Mouse (Mus musculus): Measurements from ENCODE around the gene Olfr1367. TPM values are rescaled to one million over a fixed set of nuclear protein-coding genes. Genes with fewer than 3 reads are reported as not detected.

Olfr1367 gene
- not detected for polyA plus RNA-seq (2017; shearing (Covaris generic))

GRCm38 (mm10) chr13:21346610-21347009, at the start of gene Olfr1367:
Olfr1367 (plus strand) TSS chr13:21346910.

GRCm38 (mm10) chr13:21311926-21312325, 34.8 kb upstream of the Olfr1367 start, which contains the start of gene Gpx6:
Gpx6 (plus strand) TSS chr13:21312125.

GRCm38 (mm10) chr13:21362621-21363248, 16.0 kb downstream of the Olfr1367 start, which contains the start of gene Zscan12:
Zscan12 (plus strand) TSS chr13:21362820.

Other genes with a start within 250 kb of the Olfr1367 start
- not detected for gene Olfr1369-ps1, start 235.4 kb upstream of the Olfr1367 start, polyA plus RNA-seq (2017; shearing (Covaris generic))
- gene Olfr263, start 217.3 kb upstream of the Olfr1367 start, polyA plus RNA-seq (2017; shearing (Covaris generic)) = not detected
- not detected for gene Olfr1368, start 201.0 kb upstream of the Olfr1367 start, polyA plus RNA-seq (2017; shearing (Covaris generic))
- gene Trim27, start 167.5 kb upstream of the Olfr1367 start, polyA plus RNA-seq (2017; shearing (Covaris generic)) = 124 TPM
- gene Gpx5, start 54.2 kb upstream of the Olfr1367 start, polyA plus RNA-seq (2017; shearing (Covaris generic)) = 0.22 TPM
- not detected for gene Gpx6, start 34.8 kb upstream of the Olfr1367 start, polyA plus RNA-seq (2017; shearing (Covaris generic))
- 3.6 TPM for gene Zscan12, start 15.9 kb downstream of the Olfr1367 start, polyA plus RNA-seq (2017; shearing (Covaris generic))
- gene Zkscan3, start 55.8 kb downstream of the Olfr1367 start, polyA plus RNA-seq (2017; shearing (Covaris generic)) = 38.3 TPM
- 0.21 TPM for gene Pgbd1, start 94.1 kb downstream of the Olfr1367 start, polyA plus RNA-seq (2017; shearing (Covaris generic))
- 7.0 TPM for gene Zscan26, start 106.8 kb downstream of the Olfr1367 start, polyA plus RNA-seq (2017; shearing (Covaris generic))
- gene Nkapl, start 121.6 kb downstream of the Olfr1367 start, polyA plus RNA-seq (2017; shearing (Covaris generic)) = not detected
- not detected for gene Zkscan4, start 132.0 kb downstream of the Olfr1367 start, polyA plus RNA-seq (2017; shearing (Covaris generic))
- gene Gm10065, start 132.5 kb downstream of the Olfr1367 start, polyA plus RNA-seq (2017; shearing (Covaris generic)) = not detected
- 0.20 TPM for gene AK157302, start 148.3 kb downstream of the Olfr1367 start, polyA plus RNA-seq (2017; shearing (Covaris generic))
- gene Gm11273, start 154.5 kb downstream of the Olfr1367 start, polyA plus RNA-seq (2017; shearing (Covaris generic)) = 5.8 TPM
- 3.2 TPM for gene Zkscan8, start 184.2 kb downstream of the Olfr1367 start, polyA plus RNA-seq (2017; shearing (Covaris generic))
- gene Olfr1366, start 195.9 kb downstream of the Olfr1367 start, polyA plus RNA-seq (2017; shearing (Covaris generic)) = not detected
- not detected for gene Olfr1535, start 213.0 kb downstream of the Olfr1367 start, polyA plus RNA-seq (2017; shearing (Covaris generic))
- gene Olfr1364, start 234.8 kb downstream of the Olfr1367 start, polyA plus RNA-seq (2017; shearing (Covaris generic)) = not detected

Measured in effector memory CD4-positive, alpha-beta T cell, adult 5 months (primary cell).